Mouse (Mus musculus) CH12.LX (cell line): ENCODE data around the gene Gm16181. TPM values are rescaled to one million over a fixed set of nuclear protein-coding genes. Genes with fewer than 3 reads are reported as not detected.

Experiments
- DNase-seq: peaks from one replicate; pipeline ENCODE4 v3.0.0-alpha.2; 2013; ENCODE audit errors: extremely low read depth
- H3K27ac ChIP-seq: 2 replicates; pipeline ENCODE4 v1.5.1; 2012; ENCODE audit warnings: low read depth, mild to moderate bottlenecking, control low read depth, moderate library complexity; ENCODE audit not compliant: insufficient read depth
- H3K27me3 ChIP-seq: replicated peaks from 2 replicates; pipeline ENCODE3; 2012; ENCODE audit warnings: inconsistent platforms
- H3K36me3 ChIP-seq, 2 experiments: replicated peaks in 1 of 2; 2 replicates each; pipeline versions ENCODE3 to v1.6.1; 2012; ENCODE audit warnings: inconsistent platforms in 1 of 2, low read length in 1 of 2, mild to moderate bottlenecking in 1 of 2, mixed read lengths in 1 of 2, moderate library complexity in 1 of 2; ENCODE audit not compliant: control insufficient read depth in 1 of 2, insufficient read depth in 1 of 2
- H3K4me1 ChIP-seq, 2 experiments: 2 replicates each; pipeline ENCODE4 v1.6.1; 2012; ENCODE audit warnings: inconsistent platforms in 1 of 2, moderate library complexity in 1 of 2; ENCODE audit not compliant: insufficient read depth in 2 of 2, control insufficient read depth in 1 of 2
- H3K4me2 ChIP-seq: 2 replicates; pipeline ENCODE4 v1.6.1; 2012; ENCODE audit warnings: low read depth, mild to moderate bottlenecking, control low read depth; ENCODE audit not compliant: poor library complexity, insufficient read depth, severe bottlenecking
- H3K4me3 ChIP-seq, 3 experiments: fragments of 150-350 bp in 1 of 3; sonication (generic) in 1 of 3; replicated peaks in 1 of 3; 2 replicates each; pipeline versions ENCODE3 to v1.5.1; 2011 to 2012; ENCODE audit warnings: low read depth in 2 of 3, low read length in 2 of 3, mild to moderate bottlenecking in 2 of 3, moderate library complexity in 2 of 3, control low read depth in 1 of 3, improper control_type of control experiment in 1 of 3, inconsistent platforms in 1 of 3, mixed read lengths in 1 of 3; ENCODE audit not compliant: poor library complexity in 1 of 3
- H3K79me2 ChIP-seq: replicated peaks from 2 replicates; pipeline ENCODE4 v1.6.1; 2012; ENCODE audit warnings: mild to moderate bottlenecking, moderate library complexity; ENCODE audit not compliant: control insufficient read depth, poor library complexity, insufficient read depth, severe bottlenecking; ENCODE audit errors: extremely low read depth
- H3K9ac ChIP-seq: 2 replicates; pipeline ENCODE4 v1.6.1; 2012; ENCODE audit warnings: low read depth, mild to moderate bottlenecking, control low read depth, moderate library complexity; ENCODE audit not compliant: insufficient read depth
- H3K9me3 ChIP-seq: replicated peaks from 2 replicates; pipeline ENCODE3; 2012; ENCODE audit warnings: low read length, inconsistent platforms, mixed read lengths
- CHD2 ChIP-seq: IDR thresholded peaks from 2 replicates; pipeline ENCODE4 v1.6.1; 2011; ENCODE audit warnings: low read length, improper control_type of control experiment
- E2F4 ChIP-seq: IDR thresholded peaks from 2 replicates; pipeline ENCODE4 v1.6.1; 2011; ENCODE audit warnings: low read depth, low read length, improper control_type of control experiment; ENCODE audit not compliant: insufficient replicate concordance
- JUN ChIP-seq: IDR thresholded peaks from 2 replicates; pipeline ENCODE4 v1.6.1; 2011; ENCODE audit warnings: low read depth, mild to moderate bottlenecking, low read length, improper control_type of control experiment, moderate library complexity; ENCODE audit not compliant: insufficient read depth
- JUND ChIP-seq: conservative IDR thresholded peaks from 2 replicates; pipeline ENCODE4 v1.6.1; 2011; ENCODE audit warnings: low read depth, low read length, improper control_type of control experiment
- KAT2A ChIP-seq: IDR thresholded peaks from 2 replicates; pipeline ENCODE4 v1.6.1; 2012; ENCODE audit warnings: low read length, improper control_type of control experiment, inconsistent platforms; ENCODE audit not compliant: insufficient replicate concordance
- MAFK ChIP-seq: IDR thresholded peaks from 2 replicates; pipeline ENCODE4 v1.6.1; 2011; ENCODE audit warnings: low read length, improper control_type of control experiment; ENCODE audit not compliant: insufficient replicate concordance
- MAX ChIP-seq: IDR thresholded peaks from 2 replicates; pipeline ENCODE4 v1.6.1; 2011; ENCODE audit warnings: low read length, improper control_type of control experiment
- MAZ ChIP-seq: IDR thresholded peaks from 2 replicates; pipeline ENCODE4 v1.6.1; 2012; ENCODE audit warnings: low read depth, mild to moderate bottlenecking, inconsistent platforms, low read length, improper control_type of control experiment, moderate library complexity
- NELFE ChIP-seq: IDR thresholded peaks from 2 replicates; pipeline ENCODE4 v1.6.1; 2011; ENCODE audit warnings: low read depth, low read length, improper control_type of control experiment
- POLR2A ChIP-seq: IDR thresholded peaks from 2 replicates; pipeline ENCODE4 v1.6.1; 2011; ENCODE audit warnings: low read depth, mild to moderate bottlenecking, improper control_type of control experiment, low read length
- POLR2AphosphoS2 ChIP-seq: IDR thresholded peaks from 2 replicates; pipeline ENCODE4 v1.6.1; 2011; ENCODE audit warnings: low read depth, low read length, improper control_type of control experiment
- SIN3A ChIP-seq: IDR thresholded peaks from 2 replicates; pipeline ENCODE4 v1.6.1; 2012; ENCODE audit warnings: low read length, improper control_type of control experiment, inconsistent platforms
- USF1 ChIP-seq: IDR thresholded peaks from 2 replicates; pipeline ENCODE4 v1.6.1; 2014; ENCODE audit warnings: low read depth, mild to moderate bottlenecking, inconsistent platforms, low read length, improper control_type of control experiment
- ZC3H11A ChIP-seq: IDR thresholded peaks from 2 replicates; pipeline ENCODE4 v1.6.1; 2012; ENCODE audit warnings: low read depth, mild to moderate bottlenecking, inconsistent platforms, low read length, improper control_type of control experiment
- ZKSCAN1 ChIP-seq: IDR thresholded peaks from 2 replicates; pipeline ENCODE4 v1.6.1; 2012; ENCODE audit warnings: low read depth, inconsistent platforms, low read length, improper control_type of control experiment, borderline replicate concordance
- dilution Hi-C: fragments of 300-500 bp; cut with MboI; formaldehyde crosslinking; loops from 2 replicates; pipeline ENCODE4 v1.14.3; 2020; ENCODE audit warnings: low sequenced_read_pairs; ENCODE audit not compliant: extremely low pct_unique_long_range_greater_than_20kb, extremely low pct_ligation_motif_present
- in situ Hi-C: fragments of 300-500 bp; cut with MboI; formaldehyde crosslinking; loops from 3 replicates; pipeline ENCODE4 v1.14.3; 2019; ENCODE audit warnings: low sequenced_read_pairs, low pct_ligation_motif_present, low pct_unique_long_range_greater_than_20kb, mixed read lengths
- polyA plus RNA-seq: library from polyadenylated mRNA; unstranded; fragments of >175 nt; gene quantifications from 2 replicates; pipeline ENCODE4 v1.2.1, GENCODE M21; 2012; ENCODE audit warnings: low read depth; ENCODE audit not compliant: insufficient read length
- total RNA-seq, 2 experiments: library from RNA; depleted of rRNA; stranded (reverse); fragments of 300-350 nt in 1 of 2; fragments of >200 nt in 1 of 2; gene quantifications; 2 replicates each; pipeline ENCODE4 v1.2.3; 2012 to 2014

Gm16181 gene
- total and polyA plus RNA-seq, 3 experiments, result not detected

GRCm38 (mm10) chr17:35247144-35247543 is 26.5 kb downstream of the Gm16181 start:
- H3K36me3 ChIP-seq, result peaks cover 79 to 92% of the 10 kb centered on the region in 2 experiments
- no peak overlapping the region for H3K4me2 ChIP-seq
- H3K4me1 ChIP-seq, result peaks cover 3 to 32% of the 10 kb centered on the region in 2 experiments
- peaks cover 15% of the 10 kb centered on the region for H3K27me3 ChIP-seq
- no peaks in the 10 kb centered on the region for H3K9me3 ChIP-seq
- DNase-seq, result no peak
- in situ Hi-C loops (no loop called here), dilution Hi-C loops (no loop called here)
- H3K9ac ChIP-seq, result no peak overlapping the region
- peaks cover 54% of the 10 kb centered on the region for H3K79me2 ChIP-seq
- H3K27ac ChIP-seq, result no peak overlapping the region
- no peak overlapping the region for H3K4me3 ChIP-seq
- 0 out of 2 replicates have a peak, but pooled peaks have one; percentile 48 for TF ChIP-seq POLR2AphosphoS2
- no peak for TF ChIP-seq MAX

DNA sequence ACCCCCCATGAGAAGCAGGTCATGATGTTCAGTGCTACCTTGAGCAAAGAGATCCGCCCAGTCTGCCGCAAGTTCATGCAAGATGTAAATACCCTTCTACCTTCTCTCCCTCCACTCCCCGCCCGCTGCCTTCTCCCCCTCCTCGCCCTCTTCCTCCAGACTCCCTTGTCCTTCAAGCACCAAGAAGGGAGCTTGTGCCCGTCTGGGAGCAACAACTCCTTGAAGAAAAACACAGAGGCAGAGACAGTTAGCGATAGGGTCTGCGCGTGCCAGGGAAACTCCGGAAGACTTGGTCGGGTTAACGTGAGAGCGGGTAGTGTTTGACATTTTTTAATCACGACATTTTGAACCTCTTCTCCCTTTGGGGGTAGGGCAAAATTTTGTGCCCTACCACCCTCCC is 28.4 kb downstream of the Gm16181 start:
- Histone ChIP-seq H3K36me3 (peaks cover 90 to 97% of the 10 kb centered on the region in 2 experiments), H3K9ac (no peak overlapping the region), H3K79me2 (peaks cover 36% of the 10 kb centered on the region), H3K4me3 (no peak overlapping the region), H3K9me3 (no peaks in the 10 kb centered on the region), H3K27me3 (peaks cover 15% of the 10 kb centered on the region), H3K4me1 (peaks cover 3 to 29% of the 10 kb centered on the region in 2 experiments), H3K4me2 (no peak overlapping the region), H3K27ac (no peak overlapping the region)
- in situ Hi-C loops (no loop called here), dilution Hi-C loops (no loop called here)
- no peak for TF ChIP-seq KAT2A
- no peak for DNase-seq

- Histone ChIP-seq H3K36me3 (peaks cover 87 to 96% of the 10 kb centered on the region in 2 experiments), H3K9me3 (no peaks in the 10 kb centered on the region), H3K9ac (no peak overlapping the region), H3K4me1 (peaks cover 3 to 22% of the 10 kb centered on the region in 2 experiments), H3K4me2 (no peak overlapping the region), H3K27ac (no peak overlapping the region), H3K4me3 (no peak overlapping the region), H3K27me3 (peaks cover 15% of the 10 kb centered on the region), H3K79me2 (peaks cover 29% of the 10 kb centered on the region)
- TF ChIP-seq E2F4 (no peak), CHD2 (no peak), JUN (no peak), JUND (no peak), POLR2A (no peak; the same call in 1 of the 2 replicates), MAFK (no peak), ZC3H11A (no peak), SIN3A (no peak), USF1 (no peak), MAZ (no peak), NELFE (no peak), ZKSCAN1 (no peak)
- dilution Hi-C loops, result no loop called here
- in situ Hi-C loops, result loop anchor here (5.0 kb wide), 1 partner anchor 53 kb away; no protein-coding TSS in a partner anchor
- DNase-seq, result no peak
Observed at GRCm38 (mm10) chr17:35249451-35250197, 29.0 kb downstream of the Gm16181 start.
